Mouse (Mus musculus) cerebellum, adult 8-10 months (tissue): Measurements from ENCODE around the gene Tomm40l.

Source experiments
- DNase-seq: peaks from one replicate; pipeline ENCODE4 v3.0.0; 2022

Gene Tomm40l

GRCm38 (mm10) chr1:171223796-171224195 lies 1.5 kb upstream of the Tomm40l start:
- no peak for DNase-seq

DNA sequence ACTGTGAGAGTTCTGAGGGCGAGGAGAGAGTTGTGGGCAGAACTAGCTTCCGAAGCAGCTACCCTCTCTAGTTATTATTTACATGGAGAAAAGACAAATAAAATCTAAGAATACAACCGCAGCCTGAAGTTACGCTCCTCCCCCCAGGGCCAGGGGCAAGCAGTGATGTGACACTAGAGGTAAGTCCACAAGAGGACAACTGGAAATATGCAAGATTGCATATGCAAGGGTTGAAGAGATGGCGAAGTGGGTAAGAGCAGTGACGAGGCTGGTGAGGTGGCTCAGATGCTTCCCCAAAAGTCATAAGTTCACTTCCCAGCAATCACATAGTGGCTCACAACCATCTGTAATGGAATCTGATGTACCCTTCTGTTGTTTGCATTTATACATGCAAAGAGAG lies 854 bp upstream of the Tomm40l start:
- no peak for DNase-seq

DNA sequence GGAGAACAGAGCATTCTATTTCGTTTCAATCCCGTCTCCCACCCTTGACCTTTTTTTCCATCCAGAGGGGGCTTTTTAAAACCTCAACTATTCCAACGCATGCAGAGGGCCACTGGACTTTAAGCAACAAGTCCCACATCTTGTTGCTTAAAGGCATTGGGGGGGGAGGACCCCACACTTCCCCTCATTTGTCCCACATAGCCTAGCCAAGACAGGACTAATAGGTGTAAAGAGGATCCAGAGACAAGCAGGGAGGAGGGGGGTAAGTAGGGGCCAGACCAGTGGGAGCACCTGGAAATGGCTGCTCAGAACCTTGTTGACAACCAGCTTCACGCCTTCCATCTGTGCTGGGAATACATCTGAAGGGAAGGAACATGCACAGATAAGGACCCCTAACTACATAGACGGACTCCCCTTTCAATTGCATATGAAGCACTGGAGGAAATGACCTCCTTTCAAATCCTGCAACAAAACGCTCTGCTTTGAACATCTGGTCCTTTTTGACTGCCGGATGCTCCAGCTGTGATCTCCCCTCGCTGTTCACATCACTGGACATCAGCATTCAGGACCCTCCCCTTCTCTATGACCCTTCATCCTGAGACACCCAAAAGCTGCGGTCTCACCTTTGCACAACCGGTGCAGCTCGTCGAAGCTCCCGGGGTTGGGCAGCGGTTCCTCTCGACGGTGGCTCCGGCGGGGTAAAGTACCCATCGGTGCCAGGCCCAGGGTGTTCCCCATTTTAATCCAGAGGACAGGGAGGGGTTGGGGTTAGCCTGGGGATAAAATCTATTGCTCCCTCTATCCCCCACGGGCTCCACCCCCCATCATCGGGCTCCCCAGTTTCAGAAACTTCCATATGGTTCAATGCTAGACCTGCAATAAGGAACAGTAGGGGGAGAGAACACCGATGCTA lies 777 bp downstream of the Tomm40l start:
- DNase-seq, result no peak

GRCm38 (mm10) chr1:171220871-171221270 lies 1.4 kb downstream of the Tomm40l start:
- DNase-seq, result peak; percentile 86

DNA sequence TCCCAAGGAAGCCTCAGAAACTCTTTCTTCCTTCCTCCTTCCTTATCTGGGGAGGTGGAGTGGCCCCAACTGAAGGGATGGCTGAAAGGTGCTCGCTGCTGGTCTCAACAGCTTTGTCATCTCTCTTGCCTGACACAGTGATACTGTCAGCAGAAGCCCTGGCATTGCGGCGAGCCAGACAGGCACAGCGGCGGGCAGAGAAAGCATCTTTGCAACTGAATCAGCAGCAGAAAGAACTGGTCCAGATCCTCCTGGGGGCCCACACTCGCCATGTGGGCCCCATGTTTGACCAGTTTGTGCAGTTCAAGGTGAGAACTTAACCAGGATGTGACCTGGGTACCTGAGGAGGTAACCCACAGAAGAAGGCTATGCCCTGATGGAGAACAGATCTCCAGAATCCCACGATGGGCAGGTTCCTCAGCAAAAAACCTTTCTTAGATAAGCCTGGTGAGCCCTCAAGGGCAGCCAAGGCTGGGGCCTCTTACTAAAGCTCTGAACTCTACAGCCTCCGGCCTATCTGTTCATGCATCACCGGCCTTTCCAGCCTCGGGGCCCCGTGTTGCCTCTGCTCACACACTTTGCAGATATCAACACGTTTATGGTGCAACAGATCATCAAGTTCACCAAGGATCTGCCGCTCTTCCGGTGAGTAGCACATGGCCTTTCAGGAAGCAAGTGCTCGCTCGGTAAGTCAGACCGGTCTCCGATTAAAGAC lies 5.9 kb downstream of the Tomm40l start:
- DNase-seq, result no peak

GRCm38 (mm10) chr1:171213801-171214496 lies 8.4 kb downstream of the Tomm40l start, which contains the start of gene Nr1i3:
Gene Nr1i3, plus strand, starts transcription at chr1:171213970.
- no peak for DNase-seq

- DNase-seq, result no peak
Observed at GRCm38 (mm10) chr1:171212854-171213253, 9.5 kb downstream of the Tomm40l start.

- no peak for DNase-seq
Observed at GRCm38 (mm10) chr1:171209409-171209808, 12.9 kb downstream of the Tomm40l start.

DNA sequence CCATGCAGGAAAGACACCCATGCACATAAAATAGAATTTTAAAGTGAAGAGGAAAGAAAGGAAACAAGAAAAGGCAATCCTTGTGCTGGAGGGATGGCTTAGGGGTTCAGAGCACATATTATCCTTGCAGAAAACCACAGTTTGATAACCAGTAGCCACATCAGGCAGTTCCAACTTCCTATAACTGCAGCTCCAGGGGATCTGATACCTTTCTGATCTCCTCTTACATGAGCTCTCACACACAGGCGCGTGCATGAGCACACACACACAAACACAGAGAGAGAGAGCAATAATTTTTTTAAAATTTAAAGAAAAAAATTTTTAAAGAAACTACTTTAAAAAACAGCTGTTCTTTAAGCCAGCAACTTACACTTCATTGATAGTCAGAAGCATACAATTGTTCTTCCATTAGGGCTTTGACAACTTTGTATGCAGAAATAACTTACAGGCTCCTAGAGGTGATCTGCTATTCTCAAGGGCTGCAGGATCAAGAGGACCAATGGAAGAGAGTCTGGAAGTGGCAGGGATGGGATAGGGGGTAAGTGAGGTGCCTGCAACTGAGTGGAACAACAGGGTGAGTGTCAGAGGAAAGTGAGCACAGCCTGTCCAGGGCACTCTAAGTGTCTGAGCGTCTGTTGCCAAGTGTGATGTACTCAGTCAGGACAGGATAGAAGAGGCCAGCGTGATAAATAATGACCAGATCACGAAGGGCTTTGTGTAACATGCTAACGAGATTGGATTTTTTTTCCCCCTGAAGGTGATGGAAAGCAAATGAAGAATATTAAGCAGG lies 16.4 kb downstream of the Tomm40l start:
- no peak for DNase-seq

DNA sequence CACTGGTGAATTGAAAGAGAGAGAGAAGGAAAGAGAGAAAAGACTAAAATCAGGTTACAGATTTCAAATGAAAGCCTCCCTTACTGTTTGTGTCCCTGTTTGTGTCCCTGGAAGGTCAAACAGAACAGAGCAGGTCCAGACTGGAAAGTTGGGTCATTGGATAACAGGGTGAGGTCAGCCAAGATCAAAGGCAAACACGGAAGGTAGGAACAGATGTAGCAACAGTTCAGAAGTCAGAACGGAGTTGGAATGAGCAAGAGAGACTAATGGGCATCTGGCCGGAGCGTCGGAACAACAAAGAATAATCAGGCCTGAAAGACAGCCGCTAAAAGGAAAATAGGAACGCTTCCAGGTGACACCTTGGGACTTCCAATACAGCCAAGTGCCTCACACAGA lies 18.1 kb downstream of the Tomm40l start:
- DNase-seq, result no peak

- DNase-seq, result no peak
Observed at GRCm38 (mm10) chr1:171203471-171204248, 18.7 kb downstream of the Tomm40l start.

DNA sequence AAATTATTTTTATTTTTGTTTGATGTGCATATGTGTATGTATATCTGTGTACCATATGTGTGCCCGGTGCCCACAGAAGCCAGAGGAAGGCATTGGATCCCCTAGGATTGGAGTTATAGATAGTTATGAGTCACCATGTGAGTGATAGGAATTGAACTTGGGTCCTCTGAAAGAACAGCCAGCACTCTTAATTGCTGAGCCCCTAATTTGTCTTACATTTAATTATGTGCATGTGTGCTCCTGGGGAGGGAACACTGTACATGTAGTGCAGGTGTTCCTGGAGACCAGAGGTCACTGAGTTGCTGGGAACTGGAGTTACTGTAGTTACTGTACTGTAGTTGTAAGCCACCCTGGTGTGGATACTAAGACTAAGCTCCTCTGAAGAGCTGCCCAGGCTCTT lies 21.5 kb downstream of the Tomm40l start:
- DNase-seq, result no peak

GRCm38 (mm10) chr1:171199532-171199931 lies 22.8 kb downstream of the Tomm40l start:
- DNase-seq, result no peak

DNA sequence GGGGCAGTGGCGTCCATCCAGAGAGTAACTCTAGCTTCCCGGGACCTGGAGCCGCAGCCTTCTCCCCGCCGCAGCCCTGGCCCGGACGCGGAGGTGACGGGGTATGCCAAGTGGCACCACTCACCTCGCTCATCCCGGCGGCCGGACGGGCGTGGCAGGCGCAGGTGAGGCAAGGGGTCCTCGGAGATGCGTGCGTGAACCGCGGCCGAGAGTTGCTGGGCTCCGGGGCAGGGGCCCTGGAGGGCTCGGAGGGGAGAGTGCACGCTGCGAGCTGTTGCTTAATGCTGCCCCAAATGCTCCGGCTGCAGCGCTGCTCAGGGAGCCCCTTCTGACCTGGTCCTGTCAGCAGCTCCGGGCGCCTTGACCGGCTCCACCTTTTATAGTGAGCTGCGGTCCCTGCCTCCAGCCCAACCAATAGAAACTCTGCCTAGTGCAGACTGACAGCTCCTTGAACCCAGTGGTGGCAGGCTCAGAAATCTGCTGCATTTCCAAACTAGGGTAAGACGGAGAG lies 26.4 kb downstream of the Tomm40l start, which contains the start of gene Pcp4l1:
Gene Pcp4l1, minus strand, starts transcription at position 382 of the 511 bp plus-strand sequence.
- peak; percentile 34 for DNase-seq

GRCm38 (mm10) chr1:171195046-171195822 lies 27.1 kb downstream of the Tomm40l start:
- DNase-seq, result no peak

DNA sequence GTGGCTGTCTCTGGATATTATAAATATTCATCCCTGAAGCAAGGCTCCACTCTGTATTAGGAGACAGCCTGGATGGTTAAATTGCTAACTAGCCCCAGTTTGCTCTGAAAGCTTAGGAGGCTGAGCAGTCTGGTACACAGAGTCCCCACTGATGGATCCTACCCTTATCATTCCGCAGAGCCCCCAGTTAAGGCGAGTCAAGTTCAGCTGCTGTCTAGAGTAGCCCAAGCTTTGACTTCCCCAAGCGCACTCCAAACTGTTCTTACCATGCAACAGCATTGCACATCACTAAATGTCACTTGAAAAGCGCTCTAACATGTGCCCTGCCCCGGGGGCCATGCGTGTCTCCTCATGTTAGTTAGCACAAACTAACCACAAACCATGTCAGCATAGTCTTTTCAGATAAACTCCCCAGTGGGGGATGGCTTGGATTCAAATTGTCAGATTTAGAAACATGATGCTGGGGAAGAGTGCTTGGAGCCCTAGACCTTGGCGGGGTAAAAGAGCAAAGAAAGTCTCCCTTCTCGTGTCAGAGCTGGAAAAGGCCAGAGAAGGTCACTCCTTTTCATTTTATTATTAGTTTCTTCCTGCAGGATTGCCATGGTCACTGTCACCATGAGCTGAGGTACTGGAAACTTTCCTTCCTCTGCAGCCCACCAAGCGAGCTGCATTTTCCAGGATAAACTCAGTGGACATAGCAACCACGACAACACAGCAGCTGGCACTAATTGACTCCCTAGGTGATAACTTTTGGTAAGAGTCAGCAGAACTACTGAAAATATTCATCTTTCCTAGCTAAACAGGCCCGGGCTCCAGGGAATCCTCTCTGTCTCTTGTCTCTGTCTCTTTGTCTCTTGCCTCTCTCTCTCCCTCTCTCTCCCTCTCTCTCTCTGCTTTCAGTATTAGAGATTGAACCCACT lies 28.1 kb downstream of the Tomm40l start:
- DNase-seq, result no peak

GRCm38 (mm10) chr1:171193093-171193840 lies 29.0 kb downstream of the Tomm40l start:
- no peak for DNase-seq

DNA sequence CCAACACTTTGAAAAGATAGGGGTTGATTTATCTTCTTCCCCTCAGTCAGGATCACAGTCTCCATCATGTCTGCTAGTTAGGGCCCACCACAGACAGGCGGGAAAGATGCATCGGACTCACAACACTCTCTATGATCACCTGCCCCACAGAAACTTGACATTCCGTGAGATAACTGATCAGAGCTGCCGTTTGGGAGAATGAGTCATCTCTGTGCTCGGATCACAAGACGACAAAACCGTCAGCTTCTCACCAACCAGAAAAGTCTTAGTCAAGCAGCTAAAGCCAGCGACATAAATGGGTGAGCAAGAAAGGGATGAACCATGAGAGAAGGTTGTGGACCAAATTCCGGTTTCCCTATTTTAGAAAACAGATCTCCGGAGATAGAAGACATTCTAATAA lies 30.0 kb downstream of the Tomm40l start:
- DNase-seq, result no peak

DNA sequence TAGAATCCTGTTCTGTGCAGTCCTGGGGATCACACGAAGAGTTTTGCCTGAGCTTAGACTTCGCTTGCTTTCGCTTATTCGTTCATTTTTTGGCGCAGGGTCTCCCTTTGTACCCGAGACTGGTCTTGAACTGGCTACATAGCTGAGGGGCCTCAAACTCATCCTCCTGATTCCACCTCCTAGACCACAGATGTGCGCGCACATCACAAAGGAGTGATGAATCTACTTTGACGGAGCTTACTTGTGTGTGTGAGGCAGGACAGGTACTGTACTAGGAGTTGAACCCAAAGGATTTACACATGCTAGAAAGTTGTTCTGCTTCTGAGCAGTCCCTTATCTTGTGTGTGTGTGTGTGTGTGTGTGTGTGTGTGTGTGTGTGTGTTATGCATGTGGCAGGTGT lies 31.5 kb downstream of the Tomm40l start:
- DNase-seq, result no peak
